Mouse (Mus musculus): ENCODE data around the gene Mark2.

Mark2 gene

DNA sequence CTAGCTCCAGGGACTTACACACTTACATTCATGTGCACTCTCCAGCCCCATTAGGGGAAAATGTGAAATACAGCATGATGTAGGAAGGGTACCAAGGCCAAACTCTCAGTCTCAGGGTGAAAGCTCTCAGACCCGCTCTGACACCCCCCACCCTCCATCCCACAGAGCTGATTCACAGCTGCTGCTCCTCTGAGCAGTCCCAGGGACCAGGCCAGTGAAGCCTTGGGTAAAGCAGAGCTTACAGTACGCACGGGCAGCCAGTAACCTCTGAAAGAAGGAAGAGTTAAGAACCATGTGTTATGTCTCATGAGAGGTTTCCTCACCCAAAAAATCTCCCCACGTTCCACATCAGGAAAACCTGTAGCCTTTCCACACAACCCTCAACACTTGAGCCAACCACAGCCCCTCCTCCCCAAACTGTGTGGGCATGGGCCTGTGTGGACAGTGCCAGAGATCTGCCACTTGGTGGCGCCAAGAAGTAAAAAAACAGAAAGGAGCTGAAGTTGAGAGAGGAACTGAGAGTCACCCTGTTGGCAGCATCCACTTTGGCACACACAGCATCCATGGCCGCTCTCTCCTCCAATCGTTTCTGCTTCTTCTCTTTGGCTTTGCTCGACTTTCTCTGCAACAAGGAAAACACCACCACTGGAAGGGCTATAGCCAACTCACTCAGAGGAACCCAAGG is 107.0 kb downstream of the Mark2 start:
- in situ Hi-C loops (cut with MboI, MseI): loop anchor here (10.0 kb wide), 1 partner anchor 110 kb away; the partner anchor contains the start of gene Mark2

GRCm38 (mm10) chr19:7226511-7226914 is 115.1 kb downstream of the Mark2 start:
- in situ Hi-C loops (cut with MboI, MseI): no loop called here

Measured in regulatory T cell (primary cell).